Comparison of ENCODE assay signal across 27 mouse cellular contexts in genomic region chr14:31258476-31259050, GRCm38 (mm10). TPM values are rescaled to one million over a fixed set of nuclear protein-coding genes. Genes with fewer than 3 reads are reported as not detected.
DNase-seq lines count a peak whose midpoint lies in the region; ATAC-seq and TF ChIP-seq lines count a peak whose summit lies in the region.
"Had no signal": no experiment of that assay in that cellular context is flagged by ENCODE, and none has a peak within 500 bp of the region (broad histone marks: within the 10 kb centered on the region; RNA-seq: fewer than 3 reads in every experiment).

No protein-coding gene starts in this region.

- no peak for TF ChIP-seq CTCF in kidney, adult 2 months (conservative IDR thresholded peaks at IDR 0.05; ENCODE audit: insufficient read depth, insufficient read length, low read depth, low read length)
- TF ChIP-seq CTCF in kidney, postnatal 0 days (IDR thresholded peaks at IDR 0.05; ENCODE audit: low read depth) = no peak

- H3K36me3 ChIP-seq in kidney, adult 2 months (ENCODE audit: control insufficient read depth, insufficient read depth, low read length) = peaks cover 4% of the 10 kb centered on the region; the same call in 1 of the 2 replicates
- H3K36me3 ChIP-seq in kidney, embryonic 16.5 days (ENCODE audit: insufficient read depth, low read length) = peaks cover 79% of the 10 kb centered on the region
- peaks cover 81% of the 10 kb centered on the region for H3K36me3 ChIP-seq in kidney, postnatal 0 days (ENCODE audit: insufficient read depth, low read length)
- peaks cover 83% of the 10 kb centered on the region for H3K36me3 ChIP-seq in liver, embryonic 15.5 days (replicated peaks)

- no peak overlapping the region for H3K9ac ChIP-seq in kidney, embryonic 16.5 days (replicated peaks; ENCODE audit: low read length)
- H3K9ac ChIP-seq in kidney, postnatal 0 days (ENCODE audit: low read depth, low read length) = no peak overlapping the region
- H3K9ac ChIP-seq in liver, embryonic 15.5 days = no peak overlapping the region
- H3K9ac ChIP-seq: embryonic facial prominence, embryonic 13.5 days; heart, embryonic 13.5 days; hindbrain, embryonic 15.5 days; limb, embryonic 12.5 days; midbrain, embryonic 15.5 days; neural tube, embryonic 15.5 days had no signal

- DNase-seq in kidney, adult 2 months = peak; percentile 85
- peak; percentile 77 to 80 for DNase-seq in kidney, adult 8-10 months
- no peak for DNase-seq in kidney, postnatal 0 days (ENCODE audit: low spot score)
- no peak for DNase-seq in layer of hippocampus, adult 9-11 months
- DNase-seq in left cerebral cortex, postnatal 14 days (ENCODE audit: low spot score in 2 of 2) = no peak
- DNase-seq: adrenal gland, postnatal 14 days; cerebellum, adult 11 months; cerebellum, adult 9-11 months; heart, postnatal 14 days; lung, adult 2 months; lung, postnatal 14 days; retina, postnatal 1 day; right cerebral cortex, postnatal 14 days had no signal

- no peak overlapping the region for H3K4me2 ChIP-seq in kidney, embryonic 16.5 days (replicated peaks; ENCODE audit: low read depth, low read length)
- no peak overlapping the region for H3K4me2 ChIP-seq in kidney, postnatal 0 days (ENCODE audit: low read length)
- H3K4me2 ChIP-seq in liver, embryonic 15.5 days = no peak overlapping the region
- H3K4me2 ChIP-seq: embryonic facial prominence, embryonic 13.5 days; heart, embryonic 13.5 days; hindbrain, embryonic 15.5 days; limb, embryonic 12.5 days; midbrain, embryonic 15.5 days; neural tube, embryonic 15.5 days had no signal

- WGBS in kidney, adult 2 months = 67% methylated on average over 14 of the region's 14 CpGs
- 93% methylated on average over 14 of the region's 14 CpGs for WGBS in kidney, embryonic 16.5 days
- WGBS in kidney, postnatal 0 days = 91% methylated on average over 14 of the region's 14 CpGs
- WGBS in liver, embryonic 15.5 days (ENCODE audit: insufficient replicate concordance) = 89% methylated on average over 14 of the region's 14 CpGs

- no peak overlapping the region for H3K4me3 ChIP-seq in kidney, adult 2 months (ENCODE audit: insufficient read depth, low read depth, low read length)
- no peak overlapping the region for H3K4me3 ChIP-seq in kidney, embryonic 16.5 days (ENCODE audit: low read length)
- H3K4me3 ChIP-seq in kidney, postnatal 0 days (replicated peaks; ENCODE audit: low read depth, low read length) = no peak overlapping the region
- no peak overlapping the region for H3K4me3 ChIP-seq in liver, embryonic 15.5 days (replicated peaks)
- H3K4me3 ChIP-seq: embryonic facial prominence, embryonic 13.5 days; forebrain, embryonic 10.5 days; heart, embryonic 13.5 days; hindbrain, embryonic 10.5 days; hindbrain, embryonic 15.5 days; limb, embryonic 12.5 days; midbrain, embryonic 10.5 days; midbrain, embryonic 15.5 days; neural tube, embryonic 15.5 days had no signal

- no peak for ATAC-seq in kidney, embryonic 16.5 days (ENCODE audit: low FRiP score, low TSS enrichment)
- ATAC-seq in kidney, postnatal 0 days (replicated peaks; ENCODE audit: low FRiP score, low read depth) = peak; percentile 66
- ATAC-seq in liver, embryonic 15.5 days (ENCODE audit: insufficient read depth) = no peak
- ATAC-seq: CD4-positive, CD25-positive, alpha-beta regulatory T cell, adult 4 months; forebrain, embryonic 16.5 days; inflammation-experienced regulatory T-cells, adult 6 months; midbrain, embryonic 15.5 days had no signal

- peaks cover 12% of the 10 kb centered on the region; the same call in 1 of the 2 replicates for H3K4me1 ChIP-seq in kidney, adult 2 months (ENCODE audit: control insufficient read depth, insufficient read depth, low read length)
- H3K4me1 ChIP-seq in kidney, embryonic 16.5 days (ENCODE audit: insufficient read depth, low read length) = no peaks in the 10 kb centered on the region
- no peaks in the 10 kb centered on the region for H3K4me1 ChIP-seq in kidney, postnatal 0 days (replicated peaks; ENCODE audit: insufficient read depth, low read length)
- H3K4me1 ChIP-seq in liver, embryonic 15.5 days (replicated peaks) = peaks cover 40% of the 10 kb centered on the region
- H3K4me1 ChIP-seq: embryonic facial prominence, embryonic 13.5 days; forebrain, embryonic 10.5 days; heart, embryonic 13.5 days; hindbrain, embryonic 10.5 days; hindbrain, embryonic 15.5 days; limb, embryonic 12.5 days; midbrain, embryonic 10.5 days; midbrain, embryonic 15.5 days had no signal

- no peaks in the 10 kb centered on the region for H3K27me3 ChIP-seq in kidney, adult 2 months (replicated peaks; ENCODE audit: control insufficient read depth, insufficient read depth, low read length)
- no peaks in the 10 kb centered on the region for H3K27me3 ChIP-seq in kidney, embryonic 16.5 days (ENCODE audit: insufficient read depth, low read length)
- H3K27me3 ChIP-seq in kidney, postnatal 0 days (ENCODE audit: insufficient read depth, low read length) = no peaks in the 10 kb centered on the region
- no peaks in the 10 kb centered on the region for H3K27me3 ChIP-seq in liver, embryonic 15.5 days
- H3K27me3 ChIP-seq: embryonic facial prominence, embryonic 13.5 days; heart, embryonic 13.5 days; hindbrain, embryonic 15.5 days; limb, embryonic 12.5 days; midbrain, embryonic 15.5 days; neural tube, embryonic 15.5 days had no signal

- no peak for TF ChIP-seq POLR2A in kidney, adult 2 months (IDR thresholded peaks at IDR 0.05; ENCODE audit: low read depth, low read length)

- intact Hi-C loops in left cerebral cortex, postnatal 14 days (cut with DNase I) = no loop called here

- H3K27ac ChIP-seq in kidney, adult 2 months (ENCODE audit: insufficient read depth, low read depth, low read length) = peak overlapping the region; percentile 24
- no peak overlapping the region for H3K27ac ChIP-seq in kidney, embryonic 16.5 days (ENCODE audit: low read length)
- no peak overlapping the region for H3K27ac ChIP-seq in kidney, postnatal 0 days
- peak overlapping the region; percentile 96 for H3K27ac ChIP-seq in liver, embryonic 15.5 days (replicated peaks)
- H3K27ac ChIP-seq: embryonic facial prominence, embryonic 13.5 days; forebrain, embryonic 10.5 days; heart, embryonic 13.5 days; hindbrain, embryonic 10.5 days; hindbrain, embryonic 15.5 days; limb, embryonic 12.5 days; midbrain, embryonic 10.5 days; midbrain, embryonic 15.5 days; neural tube, embryonic 15.5 days had no signal

- H3K9me3 ChIP-seq in kidney, embryonic 16.5 days (ENCODE audit: low read length) = no peaks in the 10 kb centered on the region
- H3K9me3 ChIP-seq in kidney, postnatal 0 days (replicated peaks; ENCODE audit: low read length) = no peaks in the 10 kb centered on the region
- H3K9me3 ChIP-seq in liver, embryonic 15.5 days (replicated peaks) = no peaks in the 10 kb centered on the region
- H3K9me3 ChIP-seq: embryonic facial prominence, embryonic 13.5 days; forebrain, embryonic 10.5 days; heart, embryonic 13.5 days; hindbrain, embryonic 10.5 days; hindbrain, embryonic 15.5 days; limb, embryonic 12.5 days; midbrain, embryonic 10.5 days; midbrain, embryonic 15.5 days; neural tube, embryonic 15.5 days had no signal

RNA-seq across cellular contexts. Expression of gene Bap1, which starts 7.3 kb away (rescaled TPM):
- polyA plus RNA-seq in kidney, adult 2 months (2012; rRNA removed) = 58.9 and 65.9 TPM in 2 replicates
- 105 and 106 TPM in 2 replicates for polyA plus RNA-seq in kidney, embryonic 16.5 days (2015; fragmentation: Nextera tagmentation; extraction: Ambion mirVana)
- 57.8 and 63.4 TPM in 2 replicates for polyA plus RNA-seq in kidney, postnatal 0 days (2015; fragmentation: Nextera tagmentation; extraction: Ambion mirVana)
- 35.8 and 37.6 TPM in 2 replicates for polyA plus RNA-seq in liver, embryonic 15.5 days (2015; fragmentation: Nextera tagmentation; extraction: Ambion mirVana)
- total RNA-seq in left cerebral cortex, postnatal 14 days (2021) = 100 to 1,000 TPM; 132 to 133 TPM

RNA-seq across cellular contexts. Expression of gene Phf7, which starts 7.4 kb away (rescaled TPM):
- 7.3 and 7.5 TPM in 2 replicates for polyA plus RNA-seq in kidney, adult 2 months (2012; rRNA removed)
- polyA plus RNA-seq in kidney, embryonic 16.5 days (2015; fragmentation: Nextera tagmentation; extraction: Ambion mirVana) = 13.9 TPM in 2 replicates
- polyA plus RNA-seq in kidney, postnatal 0 days (2015; fragmentation: Nextera tagmentation; extraction: Ambion mirVana) = 16.8 and 18.1 TPM in 2 replicates
- 5.6 and 6.3 TPM in 2 replicates for polyA plus RNA-seq in liver, embryonic 15.5 days (2015; fragmentation: Nextera tagmentation; extraction: Ambion mirVana)
- total RNA-seq in left cerebral cortex, postnatal 14 days (2021) = 1 to 10 TPM; 3.5 to 4.2 TPM

RNA-seq across cellular contexts. Expression of gene Sema3g, which starts 40.9 kb away (rescaled TPM):
- 34.2 and 38.8 TPM in 2 replicates for polyA plus RNA-seq in kidney, adult 2 months (2012; rRNA removed)
- polyA plus RNA-seq in kidney, embryonic 16.5 days (2015; fragmentation: Nextera tagmentation; extraction: Ambion mirVana) = 5.3 and 5.4 TPM in 2 replicates
- 6.5 and 7.8 TPM in 2 replicates for polyA plus RNA-seq in kidney, postnatal 0 days (2015; fragmentation: Nextera tagmentation; extraction: Ambion mirVana)
- polyA plus RNA-seq in liver, embryonic 15.5 days (2015; fragmentation: Nextera tagmentation; extraction: Ambion mirVana) = 0.03 and 0.08 TPM in 2 replicates
- 1 to 10 TPM; 4.8 to 5.8 TPM for total RNA-seq in left cerebral cortex, postnatal 14 days (2021)
- polyA plus RNA-seq: CD4-positive, CD25-positive, alpha-beta regulatory T cell, adult 4 months; inflammation-experienced regulatory T-cells, adult 6 months had no signal

RNA-seq across cellular contexts. Expression of gene Nisch, which starts 41.8 kb away (rescaled TPM):
- 244 and 277 TPM in 2 replicates for polyA plus RNA-seq in kidney, adult 2 months (2012; rRNA removed)
- 419 and 421 TPM in 2 replicates for polyA plus RNA-seq in kidney, embryonic 16.5 days (2015; fragmentation: Nextera tagmentation; extraction: Ambion mirVana)
- 197 and 214 TPM in 2 replicates for polyA plus RNA-seq in kidney, postnatal 0 days (2015; fragmentation: Nextera tagmentation; extraction: Ambion mirVana)
- polyA plus RNA-seq in liver, embryonic 15.5 days (2015; fragmentation: Nextera tagmentation; extraction: Ambion mirVana) = 92.3 and 115 TPM in 2 replicates
- total RNA-seq in left cerebral cortex, postnatal 14 days (2021) = 100 to 1,000 TPM; 393 to 408 TPM

RNA-seq across cellular contexts. Expression of gene Tnnc1, which starts 50.5 kb away (rescaled TPM):
- 2.1 and 9.1 TPM in 2 replicates for polyA plus RNA-seq in kidney, adult 2 months (2012; rRNA removed)
- polyA plus RNA-seq in kidney, embryonic 16.5 days (2015; fragmentation: Nextera tagmentation; extraction: Ambion mirVana) = 10.2 and 10.6 TPM in 2 replicates
- 0.79 and 0.95 TPM in 2 replicates for polyA plus RNA-seq in kidney, postnatal 0 days (2015; fragmentation: Nextera tagmentation; extraction: Ambion mirVana)
- polyA plus RNA-seq in liver, embryonic 15.5 days (2015; fragmentation: Nextera tagmentation; extraction: Ambion mirVana) = 66.4 and 66.7 TPM in 2 replicates
- total RNA-seq in left cerebral cortex, postnatal 14 days (2021) = 10 to 100 TPM; 25.5 to 36.3 TPM
- polyA plus RNA-seq: CD4-positive, CD25-positive, alpha-beta regulatory T cell, adult 4 months; inflammation-experienced regulatory T-cells, adult 6 months had no signal

Comparison
In these comparisons a context has a peak if more than half of its experiments do, and no peak if none do; other contexts are left out.
1. DNase-seq: peak in kidney, adult 2 months (single experiment) and kidney, adult 8-10 months (2 of 2); none in kidney, postnatal 0 days (single experiment), layer of hippocampus, adult 9-11 months (single experiment) and left cerebral cortex, postnatal 14 days (0 of 2).
2. H3K27ac ChIP-seq: peak in kidney, adult 2 months (single experiment) and liver, embryonic 15.5 days (single experiment); none in kidney, embryonic 16.5 days (single experiment) and kidney, postnatal 0 days (single experiment).